Mouse (Mus musculus): ENCODE data around the gene Fbll1.

- TF ChIP-seq CTCF (IDR thresholded peaks at IDR 0.05; ENCODE audit: extremely low read depth, insufficient read depth, low read length) (no peak), POLR2A (IDR thresholded peaks at IDR 0.05; ENCODE audit: extremely low read depth, insufficient read depth, low read length) (no peak)
Observed at GRCm38 (mm10) chr11:35833270-35833669, 34.6 kb upstream of the Fbll1 start.
